Mouse (Mus musculus): Measurements from ENCODE around the gene Aifm2. TPM values are rescaled to one million over a fixed set of nuclear protein-coding genes. Genes with fewer than 3 reads are reported as not detected.

Aifm2 gene
- polyA plus RNA-seq, 1 experiment, result 20.2 TPM

GRCm38 (mm10) chr10:61693563-61693962 lies 21.5 kb upstream of the Aifm2 start:
- no peak for TF ChIP-seq CEBPB (IDR thresholded peaks at IDR 0.05; ENCODE audit: insufficient read depth, poor library complexity, severe bottlenecking)
- no peak for TF ChIP-seq TCF3 (IDR thresholded peaks at IDR 0.05; ENCODE audit: insufficient read length, low read depth)
- no peak for TF ChIP-seq USF1 (IDR thresholded peaks at IDR 0.05; ENCODE audit: low read depth)
- no peak for TF ChIP-seq TCF12 (IDR thresholded peaks at IDR 0.05; ENCODE audit: insufficient read depth, poor library complexity, severe bottlenecking)
- TF ChIP-seq SRF (IDR thresholded peaks at IDR 0.05; ENCODE audit: control insufficient read depth, insufficient read length, low read depth), result no peak
- no peak for TF ChIP-seq POLR2AphosphoS2 (IDR thresholded peaks at IDR 0.05; ENCODE audit: insufficient read length, low read depth)
- no peak for TF ChIP-seq E2F4 (IDR thresholded peaks at IDR 0.05; ENCODE audit: insufficient read depth)
- no peak for TF ChIP-seq MYOD1 (IDR thresholded peaks at IDR 0.05; ENCODE audit: control insufficient read depth in 1 of 3, insufficient read length in 2 of 3, low read depth in 2 of 3)
- no peak for TF ChIP-seq MYOG (IDR thresholded peaks at IDR 0.05; ENCODE audit: control insufficient read depth in 1 of 3, insufficient read depth in 1 of 3, insufficient read length in 2 of 3, low read depth in 2 of 3)
- TF ChIP-seq REST (IDR thresholded peaks at IDR 0.05; ENCODE audit: insufficient read depth, insufficient read length), result no peak
- TF ChIP-seq POLR2A (IDR thresholded peaks at IDR 0.05; ENCODE audit: insufficient read length, low read depth), result no peak
- peaks cover 33% of the 10 kb centered on the region for H3K36me3 ChIP-seq (ENCODE audit: control insufficient read depth, insufficient read depth)
- H3K27me3 ChIP-seq (ENCODE audit: control insufficient read depth, insufficient read depth, insufficient read length), result peaks cover 4% of the 10 kb centered on the region
- no peaks in the 10 kb centered on the region for H3K79me2 ChIP-seq (ENCODE audit: control insufficient read depth, insufficient read depth)
- no peak overlapping the region for H3K4me3 ChIP-seq
- no peak overlapping the region for H3ac ChIP-seq (ENCODE audit: control insufficient read depth, insufficient read length)
- H3K4me2 ChIP-seq (ENCODE audit: low read depth), result no peak overlapping the region

GRCm38 (mm10) chr10:61694870-61695670 lies 20.0 kb upstream of the Aifm2 start, which contains the start of gene Tysnd1:
Gene Tysnd1, plus strand, starts transcription at chr10:61695514.
- Histone ChIP-seq H3K4me3 (peak within 1 kb of the TSS; percentile 33), H3ac (ENCODE audit: control insufficient read depth, insufficient read length) (peak within 1 kb of the TSS; percentile 51), H3K27me3 (ENCODE audit: control insufficient read depth, insufficient read depth, insufficient read length) (peaks cover 4% of the 10 kb centered on the region), H3K36me3 (ENCODE audit: control insufficient read depth, insufficient read depth) (peaks cover 22% of the 10 kb centered on the region), H3K79me2 (ENCODE audit: control insufficient read depth, insufficient read depth) (no peaks in the 10 kb centered on the region), H3K4me2 (ENCODE audit: low read depth) (peak within 1 kb of the TSS; percentile 66)
- TF ChIP-seq MYOG (IDR thresholded peaks at IDR 0.05; ENCODE audit: control insufficient read depth in 1 of 3, insufficient read depth in 1 of 3, insufficient read length in 2 of 3, low read depth in 2 of 3) (no peak), CEBPB (IDR thresholded peaks at IDR 0.05; ENCODE audit: insufficient read depth, poor library complexity, severe bottlenecking) (no peak), TCF3 (IDR thresholded peaks at IDR 0.05; ENCODE audit: insufficient read length, low read depth) (no peak), MYOD1 (IDR thresholded peaks at IDR 0.05; ENCODE audit: control insufficient read depth in 1 of 3, insufficient read length in 2 of 3, low read depth in 2 of 3) (no peak), POLR2AphosphoS2 (IDR thresholded peaks at IDR 0.05; ENCODE audit: insufficient read length, low read depth) (no peak), REST (IDR thresholded peaks at IDR 0.05; ENCODE audit: insufficient read depth, insufficient read length) (no peak), POLR2A (IDR thresholded peaks at IDR 0.05; ENCODE audit: insufficient read length, low read depth) (peak; percentile 48), SRF (IDR thresholded peaks at IDR 0.05; ENCODE audit: control insufficient read depth, insufficient read length, low read depth) (peak; percentile 84), E2F4 (IDR thresholded peaks at IDR 0.05; ENCODE audit: insufficient read depth) (no peak), USF1 (IDR thresholded peaks at IDR 0.05; ENCODE audit: low read depth) (no peak)

GRCm38 (mm10) chr10:61695703-61696559 lies 19.1 kb upstream of the Aifm2 start:
- peaks cover 4% of the 10 kb centered on the region for H3K27me3 ChIP-seq (ENCODE audit: control insufficient read depth, insufficient read depth, insufficient read length)
- H3K4me2 ChIP-seq (ENCODE audit: low read depth), result peak overlapping the region; percentile 61
- no peaks in the 10 kb centered on the region for H3K79me2 ChIP-seq (ENCODE audit: control insufficient read depth, insufficient read depth)
- H3K4me3 ChIP-seq, result peak overlapping the region; percentile 33
- H3ac ChIP-seq (ENCODE audit: control insufficient read depth, insufficient read length), result peak overlapping the region; percentile 51
- H3K36me3 ChIP-seq (ENCODE audit: control insufficient read depth, insufficient read depth), result peaks cover 15% of the 10 kb centered on the region
- TF ChIP-seq E2F4 (IDR thresholded peaks at IDR 0.05; ENCODE audit: insufficient read depth), result no peak
- TF ChIP-seq POLR2A (IDR thresholded peaks at IDR 0.05; ENCODE audit: insufficient read length, low read depth), result peak; percentile 24
- TF ChIP-seq POLR2AphosphoS2 (IDR thresholded peaks at IDR 0.05; ENCODE audit: insufficient read length, low read depth), result no peak
- TF ChIP-seq MYOD1 (IDR thresholded peaks at IDR 0.05; ENCODE audit: control insufficient read depth in 1 of 3, insufficient read length in 2 of 3, low read depth in 2 of 3), result peak in 1 of 3 experiments; percentile 46
- TF ChIP-seq CEBPB (IDR thresholded peaks at IDR 0.05; ENCODE audit: insufficient read depth, poor library complexity, severe bottlenecking), result no peak
- no peak for TF ChIP-seq MYOG (IDR thresholded peaks at IDR 0.05; ENCODE audit: control insufficient read depth in 1 of 3, insufficient read depth in 1 of 3, insufficient read length in 2 of 3, low read depth in 2 of 3)

GRCm38 (mm10) chr10:61696560-61696823 lies 18.6 kb upstream of the Aifm2 start:
- Histone ChIP-seq H3K4me2 (ENCODE audit: low read depth) (peak overlapping the region; percentile 61), H3K4me3 (peak overlapping the region; percentile 33), H3K79me2 (ENCODE audit: control insufficient read depth, insufficient read depth) (no peaks in the 10 kb centered on the region), H3K36me3 (ENCODE audit: control insufficient read depth, insufficient read depth) (peaks cover 10% of the 10 kb centered on the region), H3K27me3 (ENCODE audit: control insufficient read depth, insufficient read depth, insufficient read length) (peaks cover 4% of the 10 kb centered on the region), H3ac (ENCODE audit: control insufficient read depth, insufficient read length) (peak overlapping the region; percentile 51)
- no peak for TF ChIP-seq E2F4 (IDR thresholded peaks at IDR 0.05; ENCODE audit: insufficient read depth)
- no peak for TF ChIP-seq TCF3 (IDR thresholded peaks at IDR 0.05; ENCODE audit: insufficient read length, low read depth)
- TF ChIP-seq MAX (IDR thresholded peaks at IDR 0.05; ENCODE audit: low read depth), result no peak
- no peak for TF ChIP-seq POLR2A (IDR thresholded peaks at IDR 0.05; ENCODE audit: insufficient read length, low read depth)
- TF ChIP-seq CEBPB (IDR thresholded peaks at IDR 0.05; ENCODE audit: insufficient read depth, poor library complexity, severe bottlenecking), result no peak
- no peak for TF ChIP-seq TCF12 (IDR thresholded peaks at IDR 0.05; ENCODE audit: insufficient read depth, poor library complexity, severe bottlenecking)
- TF ChIP-seq SRF (IDR thresholded peaks at IDR 0.05; ENCODE audit: control insufficient read depth, insufficient read length, low read depth), result no peak
- no peak for TF ChIP-seq MYOD1 (IDR thresholded peaks at IDR 0.05; ENCODE audit: control insufficient read depth in 1 of 3, insufficient read length in 2 of 3, low read depth in 2 of 3)
- no peak for TF ChIP-seq MYOG (IDR thresholded peaks at IDR 0.05; ENCODE audit: control insufficient read depth in 1 of 3, insufficient read depth in 1 of 3, insufficient read length in 2 of 3, low read depth in 2 of 3)
- TF ChIP-seq USF1 (IDR thresholded peaks at IDR 0.05; ENCODE audit: low read depth), result no peak
- no peak for TF ChIP-seq REST (IDR thresholded peaks at IDR 0.05; ENCODE audit: insufficient read depth, insufficient read length)
- TF ChIP-seq POLR2AphosphoS2 (IDR thresholded peaks at IDR 0.05; ENCODE audit: insufficient read length, low read depth), result no peak
